Mouse (Mus musculus) G1E (cell line): ENCODE measurements around the gene Crnn.

Source experiments
- CTCF ChIP-seq: IDR thresholded peaks from 2 replicates; pipeline ENCODE4 v1.5.1; 2012; ENCODE audit warnings: low read depth, low read length, inconsistent platforms, mixed read lengths
- GATA1 ChIP-seq: IDR thresholded peaks from 2 replicates; pipeline ENCODE4 v1.6.1; 2012; ENCODE audit warnings: borderline replicate concordance, low read length, inconsistent platforms, mixed read lengths
- POLR2AphosphoS5 ChIP-seq: IDR thresholded peaks from 2 replicates; pipeline ENCODE4 v1.6.1; 2012; ENCODE audit warnings: low read depth, low read length, inconsistent platforms; ENCODE audit not compliant: insufficient replicate concordance

- TF ChIP-seq CTCF (no peak), GATA1 (no peak), POLR2AphosphoS5 (no peak)
Observed at GRCm38 (mm10) chr3:93096447-93096846, 48.1 kb upstream of the Crnn start.
